Mouse (Mus musculus): ENCODE results near the gene C7.

Gene C7

DNA sequence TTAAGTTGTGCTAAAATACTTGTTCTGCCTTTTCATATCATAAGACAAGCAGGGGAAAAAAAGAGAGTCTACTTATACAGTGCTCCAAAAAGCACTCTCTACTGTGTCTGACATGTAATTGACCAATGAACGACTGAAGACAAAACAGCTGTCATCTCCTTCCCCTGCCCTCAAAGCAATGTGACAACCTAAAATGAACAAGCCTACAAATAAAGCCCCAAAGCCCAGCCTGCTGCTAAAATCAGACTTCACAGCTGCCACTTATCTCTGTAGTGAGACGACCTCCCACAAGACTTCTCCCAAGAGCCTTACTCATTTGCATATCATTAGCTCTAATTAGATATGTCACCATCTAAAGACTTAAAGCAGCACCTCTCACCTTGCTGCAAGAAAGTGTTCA lies 60.6 kb downstream of the C7 start:
- DNase-seq (ENCODE audit: low read depth, low spot score), result no peak

- no peak for DNase-seq (ENCODE audit: low read depth, low spot score)
These were observed 90.2 kb downstream of the C7 start for GRCm38 (mm10) chr15:4973355-4973754.

Data from forelimb bud, embryonic 11.5 days (tissue).